Mouse (Mus musculus): Measurements from ENCODE around the gene Grip1. TPM values are rescaled to one million over a fixed set of nuclear protein-coding genes. Genes with fewer than 3 reads are reported as not detected.

Grip1 gene
- polyA plus RNA-seq, 1 experiment from 2014 or later: 19.8 TPM

DNA sequence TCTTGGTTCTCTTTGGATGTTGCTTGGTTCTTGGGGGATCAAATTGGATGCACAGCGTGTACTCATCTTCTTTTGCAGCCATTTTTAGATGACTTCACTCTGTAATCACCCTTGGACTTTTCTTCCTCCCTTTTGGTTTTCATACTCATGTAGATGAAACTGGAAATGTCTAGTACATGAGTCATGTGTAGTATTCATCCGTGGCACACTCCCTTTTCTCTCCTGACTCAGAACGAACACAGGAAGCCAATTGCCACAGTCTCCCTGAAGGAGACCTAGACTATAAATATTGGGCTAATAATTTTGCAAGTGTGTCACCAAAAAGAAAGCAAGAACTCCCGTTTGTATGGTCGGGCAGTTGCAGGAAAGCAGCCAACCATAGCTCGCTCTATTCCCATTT lies 423.1 kb downstream of the Grip1 start:
- peaks cover 34% of the 10 kb centered on the region for H3K4me1 ChIP-seq (replicated peaks)
- H3K9me3 ChIP-seq: no peaks in the 10 kb centered on the region
- no peak overlapping the region for H3K27ac ChIP-seq (replicated peaks)
- no peaks in the 10 kb centered on the region for H3K27me3 ChIP-seq
- WGBS: 80% methylated on average over 6 of the region's 6 CpGs
- H3K36me3 ChIP-seq: no peaks in the 10 kb centered on the region
- no peak overlapping the region for H3K9ac ChIP-seq
- H3K4me3 ChIP-seq: no peak overlapping the region
- ATAC-seq (ENCODE audit: low read depth): no peak
- H3K4me2 ChIP-seq: no peak overlapping the region

DNA sequence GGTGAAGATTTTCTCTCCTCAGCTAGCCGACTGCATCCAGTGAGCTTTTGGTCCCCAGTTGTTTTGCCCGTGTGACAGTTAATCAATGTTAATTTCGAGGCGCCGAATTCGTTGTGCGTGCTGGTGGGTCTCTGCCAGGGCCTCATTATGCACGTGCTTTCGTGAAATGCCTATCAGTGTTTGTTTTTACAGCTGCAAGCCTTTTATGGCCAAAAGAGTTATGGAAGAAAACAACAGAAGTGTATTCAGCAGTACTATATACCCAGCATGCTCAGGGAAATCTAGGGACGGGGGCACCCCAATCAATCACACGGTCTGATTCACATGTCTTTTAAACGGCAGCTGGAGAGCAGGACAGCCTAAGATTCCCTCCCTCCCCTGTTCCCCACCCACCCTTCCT lies 424.7 kb downstream of the Grip1 start:
- no peaks in the 10 kb centered on the region for H3K36me3 ChIP-seq
- WGBS: 13% methylated on average over 12 of the region's 12 CpGs
- H3K4me2 ChIP-seq: peak overlapping the region; percentile 43
- H3K27me3 ChIP-seq: no peaks in the 10 kb centered on the region
- peak; percentile 59 for ATAC-seq (ENCODE audit: low read depth)
- H3K4me1 ChIP-seq (replicated peaks): peaks cover 41% of the 10 kb centered on the region
- H3K27ac ChIP-seq (replicated peaks): peak overlapping the region; percentile 70
- no peaks in the 10 kb centered on the region for H3K9me3 ChIP-seq
- H3K9ac ChIP-seq: peak overlapping the region; percentile 47; the same call in 1 of the 2 replicates
- H3K4me3 ChIP-seq: 0 out of 2 replicates have a peak overlapping the region, but pooled peaks have one; percentile 10

DNA sequence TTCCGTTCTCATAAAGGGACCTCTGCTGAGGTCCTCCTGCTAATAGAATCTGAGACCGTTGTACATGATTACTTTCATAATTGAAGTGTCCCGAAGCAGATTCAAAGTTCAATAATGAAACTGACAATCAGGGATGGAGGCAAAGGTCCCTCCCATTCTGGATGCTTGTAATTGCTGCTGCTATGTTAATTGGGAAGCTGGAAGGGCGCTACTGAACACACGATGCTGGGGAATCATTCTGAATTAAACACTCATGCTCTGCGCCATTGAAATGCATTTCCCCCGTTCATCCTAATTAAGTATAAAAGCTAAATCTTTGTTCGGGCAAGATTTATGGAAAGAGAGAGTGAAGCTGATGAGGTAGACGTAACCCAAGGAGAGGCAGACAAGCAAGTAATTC lies 431.0 kb downstream of the Grip1 start:
- ATAC-seq (ENCODE audit: low read depth): no peak; the same call in 1 of the 2 replicates
- H3K9me3 ChIP-seq: no peaks in the 10 kb centered on the region
- H3K27me3 ChIP-seq: no peaks in the 10 kb centered on the region
- 26% methylated on average over 9 of the region's 9 CpGs for WGBS
- H3K36me3 ChIP-seq: no peaks in the 10 kb centered on the region
- no peak overlapping the region for H3K9ac ChIP-seq
- H3K27ac ChIP-seq (replicated peaks): no peak overlapping the region; the same call in 1 of the 2 replicates
- no peak overlapping the region for H3K4me3 ChIP-seq
- H3K4me2 ChIP-seq: no peak overlapping the region
- H3K4me1 ChIP-seq (replicated peaks): peaks cover 35% of the 10 kb centered on the region

DNA sequence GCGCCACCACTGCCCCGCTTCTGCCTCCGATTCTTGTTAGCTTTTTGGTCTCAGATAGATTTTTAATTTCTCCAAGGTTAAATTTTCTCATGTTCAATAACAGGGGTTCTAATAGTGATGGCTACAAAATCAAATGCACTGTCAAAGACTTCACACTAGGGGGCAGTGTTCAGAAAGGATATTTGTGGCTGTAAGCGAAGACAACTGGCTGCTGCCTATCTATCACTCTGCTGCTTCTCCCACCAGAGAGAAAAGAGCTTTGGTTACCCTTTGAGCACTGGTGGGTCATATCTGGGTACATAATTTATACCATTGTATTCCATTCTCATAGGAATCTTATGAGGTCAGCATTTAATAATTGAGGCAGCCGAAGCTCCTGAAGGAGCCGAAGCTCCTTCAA lies 431.9 kb downstream of the Grip1 start:
- Histone ChIP-seq H3K27ac (replicated peaks) (0 out of 2 replicates have a peak overlapping the region, but pooled peaks have one; percentile 5), H3K4me1 (replicated peaks) (peaks cover 25% of the 10 kb centered on the region), H3K4me2 (no peak overlapping the region), H3K27me3 (no peaks in the 10 kb centered on the region), H3K9ac (no peak overlapping the region), H3K9me3 (no peaks in the 10 kb centered on the region), H3K4me3 (no peak overlapping the region), H3K36me3 (no peaks in the 10 kb centered on the region)
- WGBS: 76% methylated on average over 6 of the region's 6 CpGs
- no peak for ATAC-seq (ENCODE audit: low read depth)

DNA sequence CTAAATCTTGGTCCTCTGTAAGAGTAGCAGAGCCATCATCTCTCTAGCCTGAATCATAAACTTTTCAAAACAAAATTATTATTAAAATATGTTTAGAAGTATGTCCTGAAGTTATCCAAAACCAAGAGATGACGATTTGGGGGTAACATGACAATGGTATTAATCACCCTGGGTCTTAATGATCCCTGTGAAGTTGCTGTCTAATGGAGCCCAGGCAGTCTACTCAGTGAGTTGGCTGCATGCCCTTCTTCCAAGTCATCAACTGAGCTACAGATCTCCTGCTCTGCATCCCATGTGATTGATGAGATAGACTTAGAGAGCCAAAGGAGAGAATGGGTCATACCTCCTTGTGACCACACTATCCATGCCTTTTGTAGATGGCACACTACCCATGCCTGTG lies 433.1 kb downstream of the Grip1 start:
- Histone ChIP-seq H3K4me2 (no peak overlapping the region), H3K27me3 (no peaks in the 10 kb centered on the region), H3K9me3 (0 out of 2 replicates have a peak, but pooled peaks cover 8% of the 10 kb centered on the region), H3K4me1 (replicated peaks) (peaks cover 15% of the 10 kb centered on the region), H3K9ac (no peak overlapping the region), H3K4me3 (no peak overlapping the region), H3K27ac (replicated peaks) (no peak overlapping the region), H3K36me3 (0 out of 2 replicates have a peak, but pooled peaks cover 7% of the 10 kb centered on the region)
- no peak for ATAC-seq (ENCODE audit: low read depth)
- WGBS: 81% methylated on average over 1 of the region's 1 CpGs

DNA sequence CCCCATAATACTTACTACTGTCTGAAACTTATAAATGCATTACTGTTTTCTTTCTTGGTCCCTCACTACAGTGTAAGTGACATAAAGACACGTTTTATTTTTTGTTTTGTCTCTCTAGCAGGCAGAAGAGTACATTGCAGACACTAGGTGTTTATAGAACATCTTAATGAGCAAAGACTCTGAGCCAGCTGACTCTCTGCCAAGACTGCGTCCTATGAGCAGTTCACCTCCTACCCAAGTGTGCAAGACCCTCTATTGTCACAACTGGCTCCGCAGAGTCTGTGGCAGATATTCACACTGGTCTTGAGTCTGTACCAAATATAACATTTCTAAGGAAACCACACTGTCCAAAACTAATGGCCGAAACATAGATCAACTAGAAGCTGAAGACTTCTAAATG lies 449.1 kb downstream of the Grip1 start:
- Histone ChIP-seq H3K9ac (no peak overlapping the region), H3K36me3 (peaks cover 9% of the 10 kb centered on the region; the same call in 1 of the 2 replicates), H3K9me3 (no peaks in the 10 kb centered on the region), H3K4me1 (replicated peaks) (peaks cover 7% of the 10 kb centered on the region; the same call in 1 of the 2 replicates), H3K27ac (replicated peaks) (no peak overlapping the region), H3K4me2 (no peak overlapping the region), H3K27me3 (no peaks in the 10 kb centered on the region), H3K4me3 (no peak overlapping the region)
- 68% methylated on average over 4 of the region's 4 CpGs for WGBS
- ATAC-seq (ENCODE audit: low read depth): no peak

DNA sequence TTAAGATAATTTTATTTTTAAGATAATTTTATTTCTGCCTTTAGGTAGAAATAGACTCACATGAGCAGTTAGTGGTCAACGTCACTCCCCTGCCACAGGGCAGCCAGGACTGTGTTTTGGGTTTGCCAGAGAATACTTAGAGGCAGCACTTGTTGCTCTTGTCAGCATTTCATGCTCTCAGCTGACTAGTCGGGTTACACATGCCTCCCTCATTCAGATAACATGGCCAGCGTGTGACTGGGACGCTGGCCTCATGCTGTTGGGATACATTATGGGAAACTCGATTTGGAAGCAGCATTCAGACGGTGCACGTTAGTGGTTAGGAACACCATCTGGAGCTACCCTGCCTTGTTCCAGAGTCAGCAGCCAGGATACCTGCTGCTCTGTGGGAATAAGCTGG lies 453.2 kb downstream of the Grip1 start:
- H3K27me3 ChIP-seq: no peaks in the 10 kb centered on the region
- H3K4me3 ChIP-seq: no peak overlapping the region
- ATAC-seq (ENCODE audit: low read depth): no peak
- no peak overlapping the region for H3K27ac ChIP-seq (replicated peaks)
- H3K4me2 ChIP-seq: no peak overlapping the region
- peaks cover 16% of the 10 kb centered on the region; the same call in 1 of the 2 replicates for H3K4me1 ChIP-seq (replicated peaks)
- H3K9me3 ChIP-seq: no peaks in the 10 kb centered on the region
- 70% methylated on average over 7 of the region's 7 CpGs for WGBS
- H3K36me3 ChIP-seq: no peaks in the 10 kb centered on the region
- H3K9ac ChIP-seq: no peak overlapping the region

DNA sequence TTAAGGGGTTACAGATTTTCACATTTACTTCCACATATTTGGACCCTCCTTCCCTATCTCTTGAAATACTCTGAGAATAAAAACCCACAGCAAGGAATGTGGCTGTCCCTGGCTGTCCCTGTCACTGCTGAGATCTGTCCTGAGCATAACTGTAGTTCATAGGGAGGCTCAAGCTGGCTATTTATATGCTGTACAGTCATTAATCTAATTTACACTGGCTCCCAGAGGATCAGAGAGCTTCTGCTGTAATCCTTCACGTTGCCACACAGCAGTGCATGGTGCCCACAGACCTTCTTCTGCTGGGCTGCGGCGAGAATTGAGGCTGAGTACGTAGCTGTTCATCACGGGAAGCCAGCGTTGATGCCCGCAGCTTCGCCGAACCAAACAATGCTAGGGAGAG lies 464.4 kb downstream of the Grip1 start:
- H3K4me1 ChIP-seq (replicated peaks): peaks cover 11% of the 10 kb centered on the region
- ATAC-seq (ENCODE audit: low read depth): 0 out of 2 replicates have a peak, but pooled peaks have one; percentile 40
- no peaks in the 10 kb centered on the region for H3K36me3 ChIP-seq
- peak overlapping the region; percentile 52 for H3K27ac ChIP-seq (replicated peaks)
- WGBS: 57% methylated on average over 9 of the region's 9 CpGs
- H3K4me3 ChIP-seq: no peak overlapping the region
- H3K27me3 ChIP-seq: no peaks in the 10 kb centered on the region
- H3K9me3 ChIP-seq: no peaks in the 10 kb centered on the region
- 0 out of 2 replicates have a peak overlapping the region, but pooled peaks have one; percentile 17 for H3K9ac ChIP-seq
- 0 out of 2 replicates have a peak overlapping the region, but pooled peaks have one; percentile 3 for H3K4me2 ChIP-seq

DNA sequence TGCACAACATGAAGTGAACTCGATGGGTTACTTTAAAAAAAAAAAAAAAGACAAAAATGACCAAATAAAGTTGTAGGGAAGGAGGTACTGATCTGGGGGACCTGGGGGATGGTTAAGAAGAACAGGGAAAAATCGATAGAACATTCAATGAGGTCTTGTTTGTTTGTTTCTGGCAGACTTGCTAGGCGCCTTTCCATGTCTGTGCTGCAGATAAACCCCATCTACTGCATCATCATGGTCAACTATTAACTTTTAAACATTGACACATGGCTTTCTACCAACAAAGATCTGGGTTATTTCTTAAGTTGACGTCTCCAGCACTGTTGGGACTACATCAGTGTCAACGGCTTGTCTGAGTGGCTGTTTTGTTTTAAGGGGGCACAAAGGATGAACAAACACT lies 474.3 kb downstream of the Grip1 start:
- no peaks in the 10 kb centered on the region for H3K4me1 ChIP-seq (replicated peaks)
- 89% methylated on average over 5 of the region's 5 CpGs for WGBS
- no peak overlapping the region for H3K4me2 ChIP-seq
- no peaks in the 10 kb centered on the region for H3K27me3 ChIP-seq
- H3K9me3 ChIP-seq: no peaks in the 10 kb centered on the region
- no peak overlapping the region for H3K4me3 ChIP-seq
- H3K27ac ChIP-seq (replicated peaks): no peak overlapping the region
- peaks cover 13% of the 10 kb centered on the region; the same call in 1 of the 2 replicates for H3K36me3 ChIP-seq
- no peak overlapping the region for H3K9ac ChIP-seq
- ATAC-seq (ENCODE audit: low read depth): no peak

DNA sequence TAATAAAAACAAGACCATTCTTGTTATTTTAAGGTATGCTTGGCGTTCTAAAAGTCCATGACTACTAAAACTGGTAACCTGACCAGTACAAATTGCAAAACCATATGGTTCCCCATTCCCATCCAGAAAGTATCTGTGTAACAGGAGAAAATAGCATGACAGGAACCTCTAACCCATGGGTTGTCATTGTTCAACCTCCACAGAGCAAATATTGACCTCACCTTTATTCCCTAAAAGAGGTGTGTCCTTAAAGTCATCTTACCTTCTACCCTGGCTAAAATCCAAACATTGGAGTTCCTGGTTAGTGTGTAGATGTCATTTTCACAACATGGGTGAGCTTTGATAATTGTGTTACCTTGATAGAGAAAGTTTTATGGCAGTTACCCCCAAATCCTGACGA lies 475.3 kb downstream of the Grip1 start:
- H3K4me1 ChIP-seq (replicated peaks): no peaks in the 10 kb centered on the region
- no peak for ATAC-seq (ENCODE audit: low read depth)
- H3K4me3 ChIP-seq: no peak overlapping the region
- no peak overlapping the region for H3K4me2 ChIP-seq
- 87% methylated on average over 2 of the region's 2 CpGs for WGBS
- no peak overlapping the region for H3K27ac ChIP-seq (replicated peaks)
- H3K9ac ChIP-seq: no peak overlapping the region
- no peaks in the 10 kb centered on the region for H3K9me3 ChIP-seq
- H3K27me3 ChIP-seq: no peaks in the 10 kb centered on the region
- peaks cover 17% of the 10 kb centered on the region; the same call in 1 of the 2 replicates for H3K36me3 ChIP-seq

DNA sequence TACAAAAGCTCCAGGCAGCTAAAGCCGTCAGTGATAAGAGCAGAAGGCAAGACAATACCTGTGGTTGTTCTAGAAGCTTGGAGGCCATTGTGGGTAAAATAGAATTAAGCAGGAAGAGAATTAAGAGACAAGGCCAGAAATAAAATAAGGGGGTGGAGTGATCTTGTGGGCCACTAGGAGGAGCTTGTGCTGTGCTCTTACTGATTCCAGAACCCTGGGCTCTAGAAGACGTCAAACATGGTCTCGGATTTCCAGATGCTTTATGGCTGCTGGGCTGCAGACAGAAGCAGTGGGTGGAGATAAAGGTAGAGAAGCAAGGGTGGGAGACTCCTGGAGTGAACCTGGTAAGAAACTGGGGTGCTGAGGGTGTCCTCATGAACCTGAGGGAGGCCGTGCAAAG lies 479.2 kb downstream of the Grip1 start:
- WGBS: 68% methylated on average over 4 of the region's 4 CpGs
- H3K9me3 ChIP-seq: no peaks in the 10 kb centered on the region

DNA sequence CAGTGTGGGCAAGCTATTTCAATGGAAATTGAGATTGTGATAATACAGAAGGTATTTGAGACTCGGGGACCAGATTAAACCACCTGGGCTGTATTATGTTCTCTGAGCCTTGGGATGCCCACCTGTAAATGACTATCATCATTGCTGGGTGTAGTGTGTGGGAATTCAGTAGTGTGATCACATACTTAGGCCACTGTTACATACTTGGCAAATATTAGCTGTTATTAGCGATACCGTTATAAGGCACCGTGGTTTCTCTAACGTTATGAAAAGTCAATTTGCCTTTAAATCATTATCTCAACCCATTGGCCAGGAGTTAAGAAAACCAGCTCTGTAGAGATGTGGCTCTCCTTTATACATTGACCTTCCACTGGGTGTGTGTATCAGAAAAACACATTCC lies 479.7 kb downstream of the Grip1 start:
- H3K9ac ChIP-seq: no peak overlapping the region
- no peak overlapping the region for H3K4me2 ChIP-seq
- no peaks in the 10 kb centered on the region for H3K27me3 ChIP-seq
- no peaks in the 10 kb centered on the region for H3K9me3 ChIP-seq
- H3K4me3 ChIP-seq: no peak overlapping the region
- H3K36me3 ChIP-seq: peaks cover 17% of the 10 kb centered on the region; the same call in 1 of the 2 replicates
- 95% methylated on average over 5 of the region's 5 CpGs for WGBS
- no peak for ATAC-seq (ENCODE audit: low read depth)
- H3K27ac ChIP-seq (replicated peaks): no peak overlapping the region
- H3K4me1 ChIP-seq (replicated peaks): no peaks in the 10 kb centered on the region

More for the DNA sequence above, 479.2 kb downstream of the Grip1 start:
- Histone ChIP-seq H3K36me3 (peaks cover 17% of the 10 kb centered on the region; the same call in 1 of the 2 replicates), H3K4me2 (no peak overlapping the region), H3K9ac (no peak overlapping the region), H3K4me3 (no peak overlapping the region), H3K27ac (replicated peaks) (no peak overlapping the region), H3K27me3 (no peaks in the 10 kb centered on the region), H3K4me1 (replicated peaks) (no peaks in the 10 kb centered on the region)
- no peak for ATAC-seq (ENCODE audit: low read depth)

DNA sequence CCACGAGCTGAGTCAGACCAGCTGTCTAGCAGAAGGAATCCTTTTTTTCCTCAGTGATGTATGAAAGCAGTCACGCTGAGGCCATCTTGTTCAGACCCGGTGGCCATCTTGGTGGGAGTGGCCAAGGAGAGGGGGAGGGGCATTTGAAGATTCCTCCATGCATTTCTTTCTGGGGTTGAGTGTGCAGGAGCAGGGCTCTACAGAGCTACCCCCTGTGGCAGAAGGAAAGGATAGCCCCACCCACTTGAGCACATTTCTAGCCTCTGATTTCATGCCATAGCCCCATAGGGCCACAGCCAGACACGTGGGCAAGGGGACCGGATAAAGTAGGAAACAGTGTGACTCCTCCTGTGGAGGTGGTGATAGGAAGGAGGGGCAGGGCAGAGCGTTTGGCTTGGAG lies 481.6 kb downstream of the Grip1 start:
- no peaks in the 10 kb centered on the region for H3K4me1 ChIP-seq (replicated peaks)
- 82% methylated on average over 6 of the region's 6 CpGs for WGBS
- no peak overlapping the region for H3K9ac ChIP-seq
- no peak overlapping the region for H3K27ac ChIP-seq (replicated peaks)
- no peaks in the 10 kb centered on the region for H3K9me3 ChIP-seq
- no peak overlapping the region for H3K4me2 ChIP-seq
- no peak overlapping the region for H3K4me3 ChIP-seq
- H3K36me3 ChIP-seq: peaks cover 17% of the 10 kb centered on the region; the same call in 1 of the 2 replicates
- no peak for ATAC-seq (ENCODE audit: low read depth)
- no peaks in the 10 kb centered on the region for H3K27me3 ChIP-seq
